Mouse (Mus musculus) liver, adult 2 months (tissue): ENCODE data around the gene Spag6. TPM values are rescaled to one million over a fixed set of nuclear protein-coding genes. Genes with fewer than 3 reads are reported as not detected.

Source experiments
- DNase-seq: peaks from one replicate; pipeline ENCODE4 v3.0.0-alpha.2; 2011; ENCODE audit warnings: low read depth, low spot score; ENCODE audit errors: extremely low read depth
- H3K27ac ChIP-seq: fragments of 200-500 bp; replicated peaks from 2 replicates; pipeline ENCODE4 v1.5.1; 2012; ENCODE audit warnings: low read depth, mild to moderate bottlenecking, control low read depth, inconsistent platforms, low read length; ENCODE audit not compliant: insufficient read depth
- H3K27me3 ChIP-seq: fragments of 200-500 bp; 2 replicates; pipeline ENCODE4 v1.6.1; 2012; ENCODE audit warnings: mild to moderate bottlenecking, moderate library complexity, low read length, inconsistent platforms; ENCODE audit not compliant: control insufficient read depth, insufficient read depth
- H3K36me3 ChIP-seq: fragments of 200-500 bp; 2 replicates; pipeline ENCODE4 v1.6.1; 2012; ENCODE audit warnings: low read length, inconsistent platforms; ENCODE audit not compliant: control insufficient read depth, insufficient read depth
- H3K4me1 ChIP-seq: fragments of 200-500 bp; 2 replicates; pipeline ENCODE4 v1.6.1; 2011; ENCODE audit warnings: low read length; ENCODE audit not compliant: control insufficient read depth, insufficient read depth
- H3K4me3 ChIP-seq: fragments of 200-500 bp; 2 replicates; pipeline ENCODE4 v1.5.1; 2011; ENCODE audit warnings: low read depth, mild to moderate bottlenecking, control low read depth, low read length, moderate library complexity; ENCODE audit not compliant: insufficient read depth
- H3K79me2 ChIP-seq: fragments of 200-500 bp; 2 replicates; pipeline ENCODE4 v1.6.1; 2012; ENCODE audit warnings: inconsistent platforms, mild to moderate bottlenecking, low read length, moderate library complexity; ENCODE audit not compliant: control insufficient read depth, insufficient read depth
- H3K9ac ChIP-seq: fragments of 200-500 bp; 2 replicates; pipeline ENCODE4 v1.6.1; 2012; ENCODE audit warnings: low read depth, mild to moderate bottlenecking, control low read depth, inconsistent platforms, low read length
- CTCF ChIP-seq: fragments of 200-500 bp; IDR thresholded peaks from 2 replicates; pipeline ENCODE4 v1.5.1; 2011; ENCODE audit warnings: low read depth, low read length, control low read depth
- POLR2A ChIP-seq: fragments of 200-500 bp; IDR thresholded peaks from 2 replicates; pipeline ENCODE4 v1.6.1; 2011; ENCODE audit warnings: low read length, control low read depth; ENCODE audit not compliant: insufficient read depth; ENCODE audit errors: extremely low read depth
- WGBS: fragments of 180-500 bp; shearing (Covaris S2); methylation state at CpG from one replicate; pipeline ENCODE4 v1.1.7; 2018; 5-methylcytosine and 5-hydroxymethylcytosine counted together
- polyA plus RNA-seq: library from polyadenylated mRNA; depleted of rRNA; stranded (reverse); fragments of >200 nt; gene quantifications from 2 replicates; pipeline ENCODE4 v1.2.3, GENCODE M21; 2012
- total RNA-seq: library from RNA; depleted of rRNA; stranded (reverse); fragments of >200 nt; gene quantifications from 2 replicates; pipeline ENCODE4 v1.2.3, GENCODE M21; 2014

Gene Spag6
- total and polyA plus RNA-seq, 2 experiments: not detected

- Histone ChIP-seq H3K79me2 (no peaks in the 10 kb centered on the region), H3K27ac (no peak overlapping the region), H3K36me3 (no peaks in the 10 kb centered on the region), H3K27me3 (peaks cover 28% of the 10 kb centered on the region), H3K4me3 (no peak overlapping the region), H3K4me1 (no peaks in the 10 kb centered on the region), H3K9ac (no peak overlapping the region)
- WGBS: 3% methylated on average over 11 of the region's 11 CpGs
- no peak for TF ChIP-seq CTCF
- TF ChIP-seq POLR2A: no peak
- DNase-seq: no peak
Measured at GRCm38 (mm10) chr2:18699401-18699990, 5.7 kb downstream of the Spag6 start.

DNA sequence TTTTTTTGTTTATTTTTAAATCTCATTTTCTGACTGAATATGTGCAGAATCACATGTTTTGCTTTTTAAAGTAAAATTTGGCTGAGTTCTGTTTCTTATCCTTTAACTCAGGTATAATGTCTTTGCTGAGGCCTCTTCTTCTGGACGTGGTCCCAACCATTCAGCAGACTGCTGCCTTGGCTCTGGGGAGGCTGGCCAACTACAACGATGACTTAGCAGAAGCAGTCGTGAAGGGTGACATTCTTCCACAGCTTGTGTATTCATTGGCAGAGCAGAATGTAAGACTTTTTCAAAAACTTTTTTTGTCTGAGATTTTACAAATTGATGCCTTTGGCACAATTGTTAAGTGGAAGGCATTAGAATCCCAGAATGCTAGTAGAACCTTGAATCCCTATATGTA, 16.5 kb downstream of the Spag6 start:
- peaks cover 3% of the 10 kb centered on the region; the same call in 1 of the 2 replicates for H3K27me3 ChIP-seq
- no peaks in the 10 kb centered on the region for H3K4me1 ChIP-seq
- H3K9ac ChIP-seq: no peak overlapping the region
- DNase-seq: no peak
- no peaks in the 10 kb centered on the region for H3K79me2 ChIP-seq
- no peak overlapping the region for H3K27ac ChIP-seq
- no peak overlapping the region for H3K4me3 ChIP-seq
- TF ChIP-seq CTCF (no peak), POLR2A (no peak)
- WGBS: 58% methylated on average over 3 of the region's 3 CpGs
- H3K36me3 ChIP-seq: no peaks in the 10 kb centered on the region

- H3K79me2 ChIP-seq: no peaks in the 10 kb centered on the region
- no peak overlapping the region for H3K9ac ChIP-seq
- WGBS: 56% methylated on average over 2 of the region's 2 CpGs
- TF ChIP-seq CTCF (no peak), POLR2A (no peak)
- H3K27me3 ChIP-seq: peaks cover 3% of the 10 kb centered on the region; the same call in 1 of the 2 replicates
- no peaks in the 10 kb centered on the region for H3K4me1 ChIP-seq
- DNase-seq: peak; percentile 21
- H3K4me3 ChIP-seq: no peak overlapping the region
- H3K36me3 ChIP-seq: no peaks in the 10 kb centered on the region
- no peak overlapping the region for H3K27ac ChIP-seq
Measured at GRCm38 (mm10) chr2:18713071-18713470, 19.2 kb downstream of the Spag6 start.

GRCm38 (mm10) chr2:18714337-18714736, 20.5 kb downstream of the Spag6 start:
- Histone ChIP-seq H3K27ac (no peak overlapping the region), H3K27me3 (peaks cover 3% of the 10 kb centered on the region; the same call in 1 of the 2 replicates), H3K4me1 (no peaks in the 10 kb centered on the region), H3K79me2 (no peaks in the 10 kb centered on the region), H3K4me3 (no peak overlapping the region), H3K9ac (no peak overlapping the region), H3K36me3 (no peaks in the 10 kb centered on the region)
- DNase-seq: no peak
- WGBS: 71% methylated on average over 3 of the region's 3 CpGs
- TF ChIP-seq CTCF (no peak), POLR2A (no peak)

- WGBS: 86% methylated on average over 4 of the region's 4 CpGs
- TF ChIP-seq CTCF: no peak
- TF ChIP-seq POLR2A: no peak
- no peak for DNase-seq
Measured at GRCm38 (mm10) chr2:18718521-18718920, 24.7 kb downstream of the Spag6 start.

GRCm38 (mm10) chr2:18722208-18722830, 28.5 kb downstream of the Spag6 start:
- no peak overlapping the region for H3K27ac ChIP-seq
- no peak for DNase-seq
- WGBS: 64% methylated on average over 3 of the region's 3 CpGs

More at GRCm38 (mm10) chr2:18718521-18718920, 24.7 kb downstream of the Spag6 start:
- Histone ChIP-seq H3K27ac (no peak overlapping the region), H3K4me1 (no peaks in the 10 kb centered on the region), H3K4me3 (no peak overlapping the region), H3K36me3 (no peaks in the 10 kb centered on the region), H3K9ac (no peak overlapping the region), H3K79me2 (no peaks in the 10 kb centered on the region), H3K27me3 (no peaks in the 10 kb centered on the region)

More at GRCm38 (mm10) chr2:18722208-18722830, 28.5 kb downstream of the Spag6 start:
- Histone ChIP-seq H3K79me2 (no peaks in the 10 kb centered on the region), H3K4me3 (no peak overlapping the region), H3K4me1 (no peaks in the 10 kb centered on the region), H3K9ac (no peak overlapping the region), H3K36me3 (no peaks in the 10 kb centered on the region), H3K27me3 (no peaks in the 10 kb centered on the region)
- no peak for TF ChIP-seq POLR2A
- TF ChIP-seq CTCF: no peak
